Mouse (Mus musculus): ENCODE measurements around the gene Prm1.
"Not testable (repeated sequence)": the region's sequence is repeated elsewhere in the genome, so short reads cannot be mapped to it uniquely, and the experiment has no call there.

Prm1 gene

GRCm38 (mm10) chr16:10824536-10824935, 18.9 kb upstream of the Prm1 start:
- in situ Hi-C loops (cut with MboI) = no loop called here

- in situ Hi-C loops (cut with MboI) = no loop called here
Observed at GRCm38 (mm10) chr16:10821387-10821786, 15.7 kb upstream of the Prm1 start.

- in situ Hi-C loops (cut with MboI) = no loop called here
Observed at GRCm38 (mm10) chr16:10819966-10820365, 14.3 kb upstream of the Prm1 start.

- in situ Hi-C loops (cut with MboI) = no loop called here
Observed at GRCm38 (mm10) chr16:10818579-10819135, 13.0 kb upstream of the Prm1 start.

GRCm38 (mm10) chr16:10814864-10815263, 9.2 kb upstream of the Prm1 start:
- in situ Hi-C loops (cut with MboI) = no loop called here

- in situ Hi-C loops (cut with MboI) = no loop called here
Observed at GRCm38 (mm10) chr16:10813726-10814125, 8.1 kb upstream of the Prm1 start.

GRCm38 (mm10) chr16:10812865-10813371, 7.3 kb upstream of the Prm1 start, which contains the start of gene Gm11172:
Gene Gm11172, plus strand, starts transcription at chr16:10812915.
- in situ Hi-C loops (cut with MboI) = no loop called here

GRCm38 (mm10) chr16:10810376-10810775, 4.7 kb upstream of the Prm1 start:
- in situ Hi-C loops (cut with MboI) = no loop called here

- in situ Hi-C loops (cut with MboI) = not testable (repeated sequence)
Observed at GRCm38 (mm10) chr16:10802420-10802819, 3.2 kb downstream of the Prm1 start.

GRCm38 (mm10) chr16:10796034-10796433, 9.6 kb downstream of the Prm1 start, which contains the start of gene Prm2:
Gene Prm2, minus strand, starts transcription at chr16:10796134.
- in situ Hi-C loops (cut with MboI) = no loop called here

- in situ Hi-C loops (cut with MboI) = no loop called here
Observed at GRCm38 (mm10) chr16:10790702-10791101, 14.9 kb downstream of the Prm1 start, which contains the start of gene Prm3. Gene Prm3, minus strand, starts transcription at chr16:10790914.

- in situ Hi-C loops (cut with MboI) = no loop called here
Observed at GRCm38 (mm10) chr16:10788866-10789265, 16.8 kb downstream of the Prm1 start.

GRCm38 (mm10) chr16:10788271-10788670, 17.4 kb downstream of the Prm1 start, which contains the start of gene Tnp2:
Gene Tnp2, minus strand, starts transcription at chr16:10788660.
- in situ Hi-C loops (cut with MboI) = no loop called here

- in situ Hi-C loops (cut with MboI) = no loop called here
Observed at GRCm38 (mm10) chr16:10787548-10788058, 18.0 kb downstream of the Prm1 start.

- in situ Hi-C loops (cut with MboI) = no loop called here
Observed at GRCm38 (mm10) chr16:10786782-10787547, 18.7 kb downstream of the Prm1 start.

GRCm38 (mm10) chr16:10786288-10786687, 19.4 kb downstream of the Prm1 start:
- in situ Hi-C loops (cut with MboI) = no loop called here

GRCm38 (mm10) chr16:10785371-10786231, 20.0 kb downstream of the Prm1 start, which contains the start of gene Socs1:
Gene Socs1, minus strand, starts transcription at chr16:10785536.
- in situ Hi-C loops (cut with MboI) = no loop called here

GRCm38 (mm10) chr16:10784793-10785370, 20.8 kb downstream of the Prm1 start:
- in situ Hi-C loops (cut with MboI) = no loop called here

GRCm38 (mm10) chr16:10783883-10784792, 21.5 kb downstream of the Prm1 start:
- in situ Hi-C loops (cut with MboI) = no loop called here

- in situ Hi-C loops (cut with MboI) = no loop called here
Observed at GRCm38 (mm10) chr16:10783451-10783850, 22.2 kb downstream of the Prm1 start.

GRCm38 (mm10) chr16:10783152-10783434, 22.5 kb downstream of the Prm1 start:
- in situ Hi-C loops (cut with MboI) = no loop called here
